Mouse (Mus musculus): Measurements from ENCODE around the gene Ppp1r10.

The Ppp1r10 gene

GRCm38 (mm10) chr17:35916297-35917142, at the start of gene Ppp1r10, which contains the start of gene Mrps18b:
Ppp1r10 (plus strand) TSS chr17:35916434.
Mrps18b (minus strand) TSS chr17:35916389.
- DNase-seq (ENCODE audit: low read depth, low spot score): peak; percentile 99

- no peak for DNase-seq (ENCODE audit: low read depth, low spot score)
Measured at GRCm38 (mm10) chr17:35866911-35867890, 49.0 kb upstream of the Ppp1r10 start.

GRCm38 (mm10) chr17:35868165-35868820, 47.9 kb upstream of the Ppp1r10 start:
- no peak for DNase-seq (ENCODE audit: low read depth, low spot score)

- no peak for DNase-seq (ENCODE audit: low read depth, low spot score)
Measured at GRCm38 (mm10) chr17:35868961-35869345, 47.3 kb upstream of the Ppp1r10 start.

- DNase-seq (ENCODE audit: low read depth, low spot score): no peak
Measured at GRCm38 (mm10) chr17:35869346-35870067, 46.7 kb upstream of the Ppp1r10 start.

- no peak for DNase-seq (ENCODE audit: low read depth, low spot score)
Measured at GRCm38 (mm10) chr17:35870151-35870883, 45.9 kb upstream of the Ppp1r10 start.

GRCm38 (mm10) chr17:35870884-35871696, 45.1 kb upstream of the Ppp1r10 start:
- DNase-seq (ENCODE audit: low read depth, low spot score): no peak

- DNase-seq (ENCODE audit: low read depth, low spot score): peak; percentile 55
Measured at GRCm38 (mm10) chr17:35873774-35874519, 42.3 kb upstream of the Ppp1r10 start.

GRCm38 (mm10) chr17:35874721-35875120, 41.5 kb upstream of the Ppp1r10 start:
- DNase-seq (ENCODE audit: low read depth, low spot score): peak; percentile 46

GRCm38 (mm10) chr17:35879245-35880057, 36.8 kb upstream of the Ppp1r10 start, which contains the start of gene Dhx16:
Dhx16 (plus strand) TSS chr17:35879819.
- DNase-seq (ENCODE audit: low read depth, low spot score): peak; percentile 97

- no peak for DNase-seq (ENCODE audit: low read depth, low spot score)
Measured at GRCm38 (mm10) chr17:35882924-35883323, 33.3 kb upstream of the Ppp1r10 start.

GRCm38 (mm10) chr17:35883777-35884176, 32.5 kb upstream of the Ppp1r10 start:
- no peak for DNase-seq (ENCODE audit: low read depth, low spot score)

GRCm38 (mm10) chr17:35887725-35888124, 28.5 kb upstream of the Ppp1r10 start:
- no peak for DNase-seq (ENCODE audit: low read depth, low spot score)

- peak; percentile 81 for DNase-seq (ENCODE audit: low read depth, low spot score)
Measured at GRCm38 (mm10) chr17:35896781-35897643, 19.2 kb upstream of the Ppp1r10 start, which contains the start of gene 2310061I04Rik. 2310061I04Rik (minus strand) TSS chr17:35897431.

GRCm38 (mm10) chr17:35897644-35898573, 18.3 kb upstream of the Ppp1r10 start:
- DNase-seq (ENCODE audit: low read depth, low spot score): no peak

GRCm38 (mm10) chr17:35900636-35901035, 15.6 kb upstream of the Ppp1r10 start:
- DNase-seq (ENCODE audit: low read depth, low spot score): no peak

Measured in telencephalon, adult 2 months (tissue).